Mouse (Mus musculus) heart, postnatal 0 days (tissue): ENCODE measurements around the gene Ica1.

Experiments
- CTCF ChIP-seq: IDR thresholded peaks from 2 replicates; pipeline ENCODE4 v1.5.1; 2016; ENCODE audit warnings: antibody characterized with exemption, control low read depth, low read depth
- EP300 ChIP-seq: IDR thresholded peaks from 2 replicates; pipeline ENCODE4 v1.6.1; 2016; ENCODE audit warnings: antibody characterized with exemption, low read depth

GRCm38 (mm10) chr6:8686678-8687580, 91.4 kb downstream of the Ica1 start:
- TF ChIP-seq CTCF = no peak
- TF ChIP-seq EP300 = no peak
